Mouse (Mus musculus): ENCODE data around the gene Gadd45b.

Gadd45b gene

DNA sequence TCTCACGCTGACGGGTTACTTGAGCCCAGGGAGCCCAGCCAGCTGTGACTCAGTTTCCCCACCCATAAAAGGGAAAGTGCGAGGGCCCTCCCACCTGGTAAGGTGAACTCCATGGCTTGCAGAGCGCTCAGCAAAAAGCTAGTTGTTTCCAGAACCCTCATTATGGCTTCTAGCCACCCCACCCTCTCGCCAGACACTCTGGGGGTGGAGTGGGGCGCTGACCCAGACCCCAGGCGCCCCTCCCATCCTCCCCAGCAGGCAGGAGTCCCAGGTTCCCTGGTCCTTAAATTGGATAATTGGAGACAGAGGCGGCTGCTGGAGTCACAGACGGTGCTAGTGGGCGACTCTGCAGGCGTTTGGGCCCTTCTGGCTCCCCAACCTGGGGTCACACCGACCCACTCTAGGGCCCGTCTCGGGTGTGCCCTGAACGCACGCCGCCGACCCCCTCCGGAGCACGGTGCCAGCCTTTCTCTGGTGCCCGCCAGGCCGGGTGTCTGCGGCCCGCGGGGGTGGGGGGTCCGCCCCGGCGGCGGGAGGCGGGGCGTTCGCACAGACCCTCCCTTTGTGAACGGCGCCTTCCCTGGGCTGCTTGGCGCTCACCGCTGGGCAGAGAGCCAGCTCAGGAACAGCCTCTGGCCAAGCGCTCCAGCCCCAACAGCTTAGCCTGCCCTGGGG lies 6.4 kb downstream of the Gadd45b start:
- DNase-seq, result peak; percentile 76 to 91

- DNase-seq, result no peak
Observed at GRCm38 (mm10) chr10:80936810-80937164, 6.9 kb downstream of the Gadd45b start.

- peak; percentile 83 to 90 for DNase-seq
Observed at GRCm38 (mm10) chr10:80937646-80938045, 7.8 kb downstream of the Gadd45b start.

- no peak for DNase-seq
Observed at GRCm38 (mm10) chr10:80938831-80939550, 9.1 kb downstream of the Gadd45b start.

GRCm38 (mm10) chr10:80939671-80940070 lies 9.8 kb downstream of the Gadd45b start:
- DNase-seq, result peak; percentile 91 to 95

- peak; percentile 86 to 93 for DNase-seq
Observed at GRCm38 (mm10) chr10:80940320-80940987, 10.6 kb downstream of the Gadd45b start.

GRCm38 (mm10) chr10:80940988-80941347 lies 11.1 kb downstream of the Gadd45b start:
- DNase-seq, result peak in 1 of 2 experiments; percentile 49

DNA sequence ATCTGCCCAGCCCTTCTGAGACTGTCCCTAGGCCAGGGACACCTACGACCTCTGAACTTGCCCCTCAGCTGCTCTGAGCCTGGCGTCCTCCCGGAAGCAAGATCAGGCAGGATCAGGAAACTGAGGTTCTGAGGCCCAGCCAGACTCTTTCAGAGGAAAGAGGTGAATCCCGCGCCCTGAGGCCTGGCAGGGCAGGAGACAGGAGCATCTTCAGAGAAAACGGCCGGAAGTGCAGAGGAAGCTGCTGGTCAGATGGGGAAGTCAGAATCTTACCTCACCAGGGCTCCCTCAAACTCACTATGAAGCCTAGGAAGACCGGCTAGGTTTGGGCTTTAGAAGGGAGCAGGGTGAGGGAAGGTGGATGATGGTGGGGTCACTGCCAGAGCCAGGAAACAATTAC lies 13.0 kb downstream of the Gadd45b start:
- no peak for DNase-seq

- DNase-seq, result no peak
Observed at GRCm38 (mm10) chr10:80943701-80944100, 13.8 kb downstream of the Gadd45b start.

GRCm38 (mm10) chr10:80944231-80944630 lies 14.4 kb downstream of the Gadd45b start:
- DNase-seq, result no peak

GRCm38 (mm10) chr10:80946684-80947437 lies 17.0 kb downstream of the Gadd45b start:
- DNase-seq, result peak in 1 of 2 experiments; percentile 14

DNA sequence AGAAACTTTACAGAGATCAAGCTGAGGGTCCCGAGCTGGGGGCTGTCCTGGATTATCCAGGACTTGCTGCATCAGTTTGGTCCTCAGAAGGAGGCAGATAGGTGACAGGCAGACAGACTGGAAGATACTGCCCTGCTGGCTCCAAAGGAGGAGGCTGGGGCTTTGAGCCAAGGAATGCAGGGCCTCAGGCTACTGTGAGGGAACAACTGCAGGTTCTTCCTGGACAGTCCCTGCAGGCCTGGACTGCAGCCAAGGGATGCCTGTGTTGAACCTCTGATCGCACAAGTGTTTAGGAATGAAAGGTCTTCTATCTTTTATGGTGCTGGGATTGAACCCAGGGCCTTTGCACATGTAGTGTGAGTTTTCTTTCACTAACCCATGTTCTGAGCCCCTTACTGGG lies 17.9 kb downstream of the Gadd45b start:
- peak; percentile 78 to 87 for DNase-seq

DNA sequence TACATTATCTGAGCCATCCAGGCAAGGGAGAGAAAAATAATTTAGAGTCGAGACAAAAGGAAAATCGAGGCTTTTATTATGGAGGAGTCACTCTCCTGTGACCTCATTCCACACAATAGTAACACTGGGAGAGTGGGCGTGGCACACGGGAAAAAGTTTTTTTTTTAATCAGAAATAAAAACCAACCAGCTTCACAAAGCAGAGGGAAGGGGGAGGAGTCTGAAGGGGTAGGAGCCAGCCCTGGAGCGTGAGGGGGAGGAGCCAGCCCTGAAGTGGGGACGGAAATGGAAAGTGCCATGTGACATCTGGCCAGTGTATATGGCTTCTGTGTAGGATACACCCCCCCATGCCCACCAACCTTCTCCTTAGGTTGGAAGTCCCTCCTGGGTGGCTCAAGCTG lies 18.7 kb downstream of the Gadd45b start:
- DNase-seq, result peak in 1 of 2 experiments; percentile 61

GRCm38 (mm10) chr10:80949081-80949480 lies 19.2 kb downstream of the Gadd45b start:
- no peak for DNase-seq

DNA sequence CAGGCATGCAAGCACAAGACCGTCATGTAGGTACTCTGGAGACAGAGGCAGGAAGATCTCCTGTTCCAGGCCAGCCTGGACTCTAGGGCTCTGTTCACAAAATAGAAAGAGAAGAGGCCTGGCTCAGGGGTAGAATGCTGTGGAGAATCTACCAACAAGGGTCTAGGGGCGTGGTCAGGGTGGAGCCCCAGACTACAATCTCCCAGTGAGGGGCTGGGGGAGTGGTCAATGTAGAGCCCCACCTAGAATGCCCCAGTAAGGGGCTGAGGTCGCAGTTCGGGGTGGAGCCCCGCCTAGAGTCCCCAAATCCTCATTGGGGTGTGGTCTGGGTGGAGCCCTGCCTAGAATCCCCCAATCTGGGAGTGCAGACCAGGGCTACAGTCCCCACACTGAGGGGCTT lies 20.4 kb downstream of the Gadd45b start:
- no peak for DNase-seq

- no peak for DNase-seq
Observed at GRCm38 (mm10) chr10:80951761-80952390, 22.0 kb downstream of the Gadd45b start.

GRCm38 (mm10) chr10:80952449-80952848 lies 22.6 kb downstream of the Gadd45b start:
- no peak for DNase-seq

DNA sequence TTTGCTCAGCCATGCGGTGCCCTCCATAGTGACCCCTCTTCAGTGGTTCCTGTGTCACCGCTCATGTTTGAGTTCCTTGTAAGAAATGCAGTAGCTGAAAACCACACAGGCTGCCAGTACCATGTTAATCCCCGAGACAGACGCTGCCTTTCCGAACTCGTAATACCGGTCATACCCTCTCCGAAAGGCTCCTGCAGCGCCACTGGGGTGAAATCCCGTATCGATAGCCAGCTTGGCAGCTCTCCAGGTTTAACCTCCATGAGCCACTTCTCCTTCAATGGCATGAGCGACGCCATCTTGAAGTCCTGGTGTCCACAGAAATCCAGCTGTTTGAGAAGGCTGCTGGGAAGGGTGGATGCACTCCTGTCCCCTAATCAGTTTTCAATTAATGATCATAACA lies 24.5 kb downstream of the Gadd45b start:
- no peak for DNase-seq

DNA sequence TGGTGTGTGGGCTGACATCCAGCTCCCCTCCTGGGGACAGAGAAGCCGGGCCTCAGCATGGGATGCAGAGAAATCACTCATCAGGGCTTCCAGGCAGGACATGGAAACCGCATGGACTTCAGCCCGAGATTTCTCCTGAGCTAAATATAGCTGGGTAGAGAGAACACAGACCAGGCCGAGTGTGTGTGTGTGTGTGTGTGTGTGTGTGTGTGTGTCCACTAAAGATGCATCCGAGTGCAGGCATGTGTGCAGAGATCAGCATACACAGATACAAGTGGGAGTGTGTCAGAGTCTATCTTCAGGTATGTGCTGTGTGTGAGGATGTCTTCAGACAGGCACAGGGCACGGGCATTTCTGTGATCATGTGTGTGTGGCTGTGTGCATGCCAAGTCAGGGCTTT lies 25.0 kb downstream of the Gadd45b start:
- DNase-seq, result no peak

DNA sequence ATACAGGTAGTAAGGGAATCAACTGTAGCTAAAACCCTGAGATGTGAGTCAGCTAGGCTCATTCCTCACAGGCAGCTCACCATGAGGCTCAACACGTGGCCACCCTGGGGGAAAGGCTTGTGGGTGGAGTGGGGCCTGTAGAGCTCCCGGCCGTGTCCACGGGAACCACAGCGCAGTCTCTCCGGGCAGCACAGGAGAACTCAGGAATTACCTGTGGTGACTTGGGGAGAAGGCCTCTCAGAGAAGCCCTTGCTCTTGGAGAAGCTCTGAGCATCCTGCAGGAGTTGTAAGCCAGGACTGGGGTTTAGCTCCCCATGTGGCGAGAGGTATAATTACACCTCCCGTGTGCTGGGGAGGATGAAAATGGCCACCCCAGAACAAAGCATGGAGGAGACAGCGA lies 25.7 kb downstream of the Gadd45b start:
- peak; percentile 51 to 80 for DNase-seq

GRCm38 (mm10) chr10:80956385-80956784 lies 26.5 kb downstream of the Gadd45b start:
- no peak for DNase-seq

DNA sequence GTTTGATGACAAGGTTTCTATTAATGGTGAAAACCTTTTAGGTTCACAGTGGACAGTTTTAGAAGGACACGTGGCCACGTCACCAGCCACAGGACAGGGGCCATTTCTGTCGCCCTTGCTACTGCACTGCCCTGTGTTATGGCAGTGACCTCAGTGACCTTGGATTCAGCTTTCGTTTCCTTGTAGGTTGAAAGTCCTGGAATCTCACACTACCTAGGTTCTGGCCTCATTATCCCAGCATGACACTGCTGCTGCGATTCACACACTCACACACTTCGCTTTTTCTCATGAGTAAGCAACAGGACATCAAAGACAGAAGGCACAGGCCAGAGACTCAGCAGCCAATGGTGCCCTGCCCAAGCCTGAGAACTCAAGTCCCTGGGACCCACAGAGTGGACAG lies 27.0 kb downstream of the Gadd45b start:
- no peak for DNase-seq

DNA sequence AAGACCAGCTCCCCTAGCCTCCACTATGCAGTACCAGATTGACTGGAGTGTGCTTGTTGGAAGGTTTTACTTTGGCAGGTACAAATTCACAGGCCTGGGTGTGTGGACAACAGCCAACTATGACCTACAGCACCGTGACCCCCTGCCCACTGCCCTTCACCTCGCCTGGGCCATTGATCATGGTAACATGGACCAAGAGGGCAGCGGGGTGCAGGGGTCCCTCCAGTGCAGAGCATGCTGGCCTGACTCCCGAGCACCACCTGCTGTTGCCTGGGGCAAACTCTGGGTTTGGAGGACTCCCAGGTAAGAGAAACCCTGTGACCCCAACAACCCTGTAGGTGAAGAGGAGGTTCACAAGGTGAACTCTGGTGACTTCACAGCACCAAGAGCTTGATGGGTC lies 27.9 kb downstream of the Gadd45b start:
- no peak for DNase-seq

Measured in kidney, postnatal 36 days (tissue).